Mouse (Mus musculus) forebrain, embryonic 15.5 days (tissue): ENCODE measurements around the gene Agap3. TPM values are rescaled to one million over a fixed set of nuclear protein-coding genes. Genes with fewer than 3 reads are reported as not detected.

Experiments used
- ATAC-seq: fragments of 200-750 bp; cut with Nextera tagmentation; replicated peaks from 2 replicates; pipeline ENCODE4 v1.8.0; 2017; ENCODE audit warnings: mild to moderate bottlenecking, moderate TSS enrichment, moderate library complexity
- H3K27ac ChIP-seq: fragments of 300-500 bp; sonication (generic); replicated peaks from 2 replicates; pipeline ENCODE4 v1.5.1; 2015; ENCODE audit warnings: mild to moderate bottlenecking, inconsistent platforms
- H3K27me3 ChIP-seq: fragments of 300-500 bp; sonication (generic); 2 replicates; pipeline ENCODE4 v1.6.1; 2015; ENCODE audit warnings: inconsistent platforms
- H3K36me3 ChIP-seq: fragments of 300-500 bp; sonication (generic); 2 replicates; pipeline ENCODE4 v1.6.1; 2015; ENCODE audit warnings: mild to moderate bottlenecking, inconsistent platforms
- H3K4me1 ChIP-seq: fragments of 300-500 bp; sonication (generic); 2 replicates; pipeline ENCODE4 v1.6.1; 2015; ENCODE audit warnings: inconsistent platforms
- H3K4me2 ChIP-seq: fragments of 300-500 bp; sonication (generic); replicated peaks from 2 replicates; pipeline ENCODE4 v1.6.1; 2015; ENCODE audit warnings: mild to moderate bottlenecking, inconsistent platforms
- H3K4me3 ChIP-seq: fragments of 300-500 bp; sonication (generic); 2 replicates; pipeline ENCODE4 v1.5.1; 2015; ENCODE audit warnings: mild to moderate bottlenecking, inconsistent platforms
- H3K9ac ChIP-seq: fragments of 300-500 bp; sonication (generic); replicated peaks from 2 replicates; pipeline ENCODE4 v1.6.1; 2015; ENCODE audit warnings: mild to moderate bottlenecking, inconsistent platforms
- H3K9me3 ChIP-seq: fragments of 300-500 bp; sonication (generic); 2 replicates; pipeline ENCODE4 v1.6.1; 2016; ENCODE audit warnings: inconsistent platforms
- WGBS: fragments of 180-500 bp; shearing (Covaris S2); methylation state at CpG from one replicate; pipeline ENCODE4 v1.1.7; 2015; ENCODE audit warnings: mixed read lengths; 5-methylcytosine and 5-hydroxymethylcytosine counted together
- polyA plus RNA-seq: library from polyadenylated mRNA; unstranded; fragments of >200 nt; fragmentation: Nextera tagmentation; extraction: Ambion mirVana; gene quantifications from 2 replicates; pipeline ENCODE4 v1.2.1, GENCODE M21; 2015

Gene Agap3
- polyA plus RNA-seq, 1 experiment from 2014 or later = 76.9 TPM

- H3K4me1 ChIP-seq = peaks cover 38% of the 10 kb centered on the region
- H3K27ac ChIP-seq = no peak overlapping the region
- peak overlapping the region; percentile 13; the same call in 1 of the 2 replicates for H3K9ac ChIP-seq
- H3K36me3 ChIP-seq = peaks cover 53% of the 10 kb centered on the region
- no peaks in the 10 kb centered on the region for H3K9me3 ChIP-seq
- no peak overlapping the region for H3K4me2 ChIP-seq
- H3K4me3 ChIP-seq = no peak overlapping the region
- WGBS = 40% methylated on average over 41 of the region's 41 CpGs
- peaks cover 6% of the 10 kb centered on the region; the same call in 1 of the 2 replicates for H3K27me3 ChIP-seq
- ATAC-seq = no peak
These were observed 30.5 kb downstream of the Agap3 start for GRCm38 (mm10) chr5:24482247-24483079.

- Histone ChIP-seq H3K27me3 (peaks cover 6% of the 10 kb centered on the region; the same call in 1 of the 2 replicates), H3K9ac (no peak overlapping the region), H3K36me3 (peaks cover 53% of the 10 kb centered on the region), H3K4me3 (no peak overlapping the region), H3K4me1 (peaks cover 38% of the 10 kb centered on the region), H3K4me2 (no peak overlapping the region), H3K9me3 (no peaks in the 10 kb centered on the region), H3K27ac (no peak overlapping the region)
- 14% methylated on average over 11 of the region's 11 CpGs for WGBS
- ATAC-seq = peak; percentile 21; the same call in 1 of the 2 replicates
These were observed 31.3 kb downstream of the Agap3 start for GRCm38 (mm10) chr5:24483326-24483725.

- H3K36me3 ChIP-seq = peaks cover 50% of the 10 kb centered on the region
- peak overlapping the region; percentile 41 for H3K4me2 ChIP-seq
- ATAC-seq = peak; percentile 16; the same call in 1 of the 2 replicates
- peak overlapping the region; percentile 39 for H3K9ac ChIP-seq
- no peaks in the 10 kb centered on the region for H3K9me3 ChIP-seq
- 5% methylated on average over 22 of the region's 22 CpGs for WGBS
- H3K27me3 ChIP-seq = peaks cover 6% of the 10 kb centered on the region; the same call in 1 of the 2 replicates
- H3K27ac ChIP-seq = no peak overlapping the region
- peaks cover 41% of the 10 kb centered on the region for H3K4me1 ChIP-seq
- H3K4me3 ChIP-seq = peak overlapping the region; percentile 18; the same call in 1 of the 2 replicates
These were observed 33.0 kb downstream of the Agap3 start for GRCm38 (mm10) chr5:24484963-24485362.

GRCm38 (mm10) chr5:24486097-24486496 lies 34.1 kb downstream of the Agap3 start:
- H3K36me3 ChIP-seq = peaks cover 49% of the 10 kb centered on the region
- ATAC-seq = no peak
- WGBS = under 1% methylated on average over 8 of the region's 8 CpGs

GRCm38 (mm10) chr5:24486738-24487137 lies 34.8 kb downstream of the Agap3 start:
- Histone ChIP-seq H3K4me1 (peaks cover 34% of the 10 kb centered on the region), H3K4me2 (no peak overlapping the region), H3K27ac (no peak overlapping the region), H3K27me3 (peaks cover 6% of the 10 kb centered on the region; the same call in 1 of the 2 replicates), H3K36me3 (peaks cover 54% of the 10 kb centered on the region), H3K9me3 (no peaks in the 10 kb centered on the region), H3K4me3 (no peak overlapping the region), H3K9ac (no peak overlapping the region)
- WGBS = 91% methylated on average over 5 of the region's 5 CpGs
- no peak for ATAC-seq

More at GRCm38 (mm10) chr5:24486097-24486496, 34.1 kb downstream of the Agap3 start:
- Histone ChIP-seq H3K9me3 (no peaks in the 10 kb centered on the region), H3K4me1 (peaks cover 40% of the 10 kb centered on the region), H3K27me3 (peaks cover 6% of the 10 kb centered on the region; the same call in 1 of the 2 replicates), H3K9ac (no peak overlapping the region), H3K4me3 (no peak overlapping the region), H3K27ac (no peak overlapping the region), H3K4me2 (no peak overlapping the region)

GRCm38 (mm10) chr5:24490413-24490920 lies 38.5 kb downstream of the Agap3 start:
- Histone ChIP-seq H3K4me1 (peaks cover 31% of the 10 kb centered on the region), H3K27me3 (peaks cover 6% of the 10 kb centered on the region; the same call in 1 of the 2 replicates), H3K9me3 (no peaks in the 10 kb centered on the region), H3K36me3 (peaks cover 64% of the 10 kb centered on the region), H3K4me2 (no peak overlapping the region), H3K4me3 (no peak overlapping the region), H3K9ac (no peak overlapping the region), H3K27ac (no peak overlapping the region)
- no peak for ATAC-seq
- 24% methylated on average over 14 of the region's 14 CpGs for WGBS

- no peaks in the 10 kb centered on the region for H3K27me3 ChIP-seq
- peaks cover 45% of the 10 kb centered on the region for H3K4me1 ChIP-seq
- peaks cover 59% of the 10 kb centered on the region for H3K36me3 ChIP-seq
These were observed 40.7 kb downstream of the Agap3 start for GRCm38 (mm10) chr5:24492546-24493285.

GRCm38 (mm10) chr5:24495019-24495418 lies 43.0 kb downstream of the Agap3 start:
- H3K9me3 ChIP-seq = no peaks in the 10 kb centered on the region
- no peak overlapping the region for H3K4me3 ChIP-seq
- no peak overlapping the region for H3K4me2 ChIP-seq
- 22% methylated on average over 15 of the region's 15 CpGs for WGBS
- H3K27ac ChIP-seq = peak overlapping the region; percentile 61
- peak; percentile 45 for ATAC-seq
- H3K36me3 ChIP-seq = peaks cover 59% of the 10 kb centered on the region
- no peak overlapping the region for H3K9ac ChIP-seq
- no peaks in the 10 kb centered on the region for H3K27me3 ChIP-seq
- peaks cover 52% of the 10 kb centered on the region for H3K4me1 ChIP-seq

More at GRCm38 (mm10) chr5:24492546-24493285, 40.7 kb downstream of the Agap3 start:
- Histone ChIP-seq H3K9me3 (no peaks in the 10 kb centered on the region), H3K4me3 (no peak overlapping the region), H3K9ac (no peak overlapping the region), H3K4me2 (no peak overlapping the region), H3K27ac (no peak overlapping the region)
- ATAC-seq = no peak
- 85% methylated on average over 16 of the region's 16 CpGs for WGBS

- no peak overlapping the region for H3K4me2 ChIP-seq
- 0 out of 2 replicates have a peak overlapping the region, but pooled peaks have one; percentile 2 for H3K9ac ChIP-seq
- peaks cover 59% of the 10 kb centered on the region for H3K36me3 ChIP-seq
- peak overlapping the region; percentile 5; the same call in 1 of the 2 replicates for H3K27ac ChIP-seq
- H3K4me3 ChIP-seq = no peak overlapping the region
- WGBS = 52% methylated on average over 6 of the region's 6 CpGs
- no peaks in the 10 kb centered on the region for H3K27me3 ChIP-seq
- H3K4me1 ChIP-seq = peaks cover 58% of the 10 kb centered on the region
- peak; percentile 20; the same call in 1 of the 2 replicates for ATAC-seq
- H3K9me3 ChIP-seq = no peaks in the 10 kb centered on the region
These were observed 44.8 kb downstream of the Agap3 start for GRCm38 (mm10) chr5:24496756-24497155.

GRCm38 (mm10) chr5:24497526-24497925 lies 45.5 kb downstream of the Agap3 start:
- Histone ChIP-seq H3K9ac (no peak overlapping the region), H3K27me3 (no peaks in the 10 kb centered on the region), H3K36me3 (peaks cover 57% of the 10 kb centered on the region), H3K4me2 (no peak overlapping the region), H3K4me1 (peaks cover 58% of the 10 kb centered on the region), H3K9me3 (no peaks in the 10 kb centered on the region), H3K4me3 (no peak overlapping the region), H3K27ac (no peak overlapping the region)
- WGBS = 30% methylated on average over 12 of the region's 12 CpGs
- 0 out of 2 replicates have a peak, but pooled peaks have one; percentile 25 for ATAC-seq

- 38% methylated on average over 10 of the region's 10 CpGs for WGBS
- Histone ChIP-seq H3K4me2 (no peak overlapping the region), H3K36me3 (peaks cover 45% of the 10 kb centered on the region), H3K27ac (no peak overlapping the region), H3K4me1 (peaks cover 57% of the 10 kb centered on the region), H3K9ac (no peak overlapping the region), H3K4me3 (no peak overlapping the region), H3K9me3 (no peaks in the 10 kb centered on the region), H3K27me3 (peaks cover 11% of the 10 kb centered on the region)
- no peak for ATAC-seq
These were observed 47.1 kb downstream of the Agap3 start for GRCm38 (mm10) chr5:24499113-24499512.
